In the genomic region with DNA sequence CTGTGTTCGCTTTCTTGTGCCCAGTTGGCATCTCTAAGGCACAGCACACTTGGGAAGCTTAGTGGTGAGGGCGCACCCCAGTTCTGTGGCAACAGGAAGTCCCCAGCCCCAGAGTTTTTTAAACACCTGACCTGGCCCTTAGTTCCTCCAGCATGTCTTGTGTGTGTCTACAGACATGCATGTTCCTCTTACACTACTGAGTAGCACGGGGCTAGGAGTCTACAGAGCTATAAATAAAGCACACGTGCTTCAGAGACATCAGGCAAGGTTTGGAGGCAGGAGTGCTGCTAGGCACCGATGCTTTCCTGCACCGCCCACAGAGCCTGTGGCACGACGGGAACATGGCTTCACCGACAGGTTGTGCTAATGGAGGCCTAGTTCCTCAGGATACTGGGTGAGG, we compare ENCODE assay signal across 15 mouse cellular contexts. TPM values are rescaled to one million over a fixed set of nuclear protein-coding genes. Genes with fewer than 3 reads are reported as not detected.
A peak's percentile ranks its signal among the peaks of the same experiment; 100 is the strongest.
DNase-seq lines count a peak whose midpoint lies in the region; ATAC-seq and TF ChIP-seq lines count a peak whose summit lies in the region.
"Had no signal": no experiment of that assay in that cellular context is flagged by ENCODE, and none has a peak within 500 bp of the region (broad histone marks: within the 10 kb centered on the region; RNA-seq: fewer than 3 reads in every experiment).

No protein-coding gene starts in this region.

- no peak overlapping the region for H3K27ac ChIP-seq in heart, postnatal 0 days (ENCODE audit: low read depth)
- no peak overlapping the region for H3K27ac ChIP-seq in heart, embryonic 11.5 days (ENCODE audit: low read depth, low read length)
- no peak overlapping the region for H3K27ac ChIP-seq in lung, postnatal 0 days (ENCODE audit: low read length)
- H3K27ac ChIP-seq: forebrain, embryonic 12.5 days; hindbrain, embryonic 14.5 days; limb, embryonic 15.5 days; midbrain, embryonic 13.5 days had no signal

- 0 out of 2 replicates have a peak, but pooled peaks have one; percentile 49 for ATAC-seq in heart, postnatal 0 days (ENCODE audit: insufficient read depth, low read depth)
- no peak for ATAC-seq in heart, embryonic 11.5 days (replicated peaks; ENCODE audit: insufficient number of reproducible peaks, low FRiP score, low TSS enrichment)
- ATAC-seq in lung, postnatal 0 days: peak; percentile 22; the same call in 1 of the 2 replicates
- ATAC-seq: midbrain, embryonic 13.5 days had no signal

- H3K27me3 ChIP-seq in heart, postnatal 0 days (ENCODE audit: control insufficient read depth, insufficient read depth, low read length): no peaks in the 10 kb centered on the region
- no peaks in the 10 kb centered on the region for H3K27me3 ChIP-seq in heart, embryonic 11.5 days (ENCODE audit: control insufficient read depth, insufficient read depth, low read length)
- H3K27me3 ChIP-seq in lung, postnatal 0 days (replicated peaks; ENCODE audit: insufficient read depth, low read length): no peaks in the 10 kb centered on the region
- H3K27me3 ChIP-seq: forebrain, embryonic 12.5 days; limb, embryonic 15.5 days; midbrain, embryonic 13.5 days had no signal

- H3K9me3 ChIP-seq in heart, postnatal 0 days (replicated peaks; ENCODE audit: control insufficient read depth, low read length): no peaks in the 10 kb centered on the region
- H3K9me3 ChIP-seq in heart, embryonic 11.5 days (replicated peaks; ENCODE audit: control insufficient read depth, low read length): no peaks in the 10 kb centered on the region
- H3K9me3 ChIP-seq in lung, postnatal 0 days (ENCODE audit: low read length): no peaks in the 10 kb centered on the region
- H3K9me3 ChIP-seq: forebrain, embryonic 12.5 days; limb, embryonic 15.5 days; midbrain, embryonic 13.5 days had no signal

- WGBS in heart, postnatal 0 days: 61% methylated on average over 9 of the region's 9 CpGs
- WGBS in heart, embryonic 11.5 days (ENCODE audit: insufficient replicate concordance): 73% methylated on average over 9 of the region's 9 CpGs
- 82% methylated on average over 9 of the region's 9 CpGs for WGBS in lung, postnatal 0 days

- H3K4me1 ChIP-seq in heart, postnatal 0 days (ENCODE audit: control insufficient read depth, insufficient read depth): peaks cover 15% of the 10 kb centered on the region; the same call in 1 of the 2 replicates
- H3K4me1 ChIP-seq in heart, embryonic 11.5 days (ENCODE audit: control insufficient read depth, insufficient read depth, low read length): peaks cover 14% of the 10 kb centered on the region
- no peaks in the 10 kb centered on the region for H3K4me1 ChIP-seq in lung, postnatal 0 days (ENCODE audit: insufficient read depth, low read depth, low read length)

- H3K4me3 ChIP-seq in heart, postnatal 0 days (ENCODE audit: low read depth, low read length): no peak overlapping the region
- no peak overlapping the region for H3K4me3 ChIP-seq in heart, embryonic 11.5 days (ENCODE audit: low read depth, low read length)
- H3K4me3 ChIP-seq in lung, postnatal 0 days (ENCODE audit: low read depth, low read length): no peak overlapping the region
- H3K4me3 ChIP-seq: forebrain, embryonic 12.5 days; limb, embryonic 15.5 days; midbrain, embryonic 13.5 days had no signal

- H3K9ac ChIP-seq in heart, postnatal 0 days (replicated peaks; ENCODE audit: low read depth, low read length): no peak overlapping the region
- H3K9ac ChIP-seq in heart, embryonic 11.5 days (ENCODE audit: low read depth, low read length): no peak overlapping the region
- no peak overlapping the region for H3K9ac ChIP-seq in lung, postnatal 0 days (replicated peaks; ENCODE audit: low read depth)
- H3K9ac ChIP-seq: forebrain, embryonic 12.5 days; hindbrain, embryonic 14.5 days; limb, embryonic 15.5 days; midbrain, embryonic 13.5 days had no signal

- no peak for TF ChIP-seq EP300 in heart, postnatal 0 days (IDR thresholded peaks at IDR 0.05; ENCODE audit: low read depth)
- no peak for TF ChIP-seq EP300 in lung, postnatal 0 days (IDR thresholded peaks at IDR 0.05)

- no peak for TF ChIP-seq CTCF in heart, postnatal 0 days (IDR thresholded peaks at IDR 0.05; ENCODE audit: low read depth)
- TF ChIP-seq CTCF in lung, postnatal 0 days (IDR thresholded peaks at IDR 0.05): no peak

- H3K36me3 ChIP-seq in heart, postnatal 0 days (replicated peaks; ENCODE audit: control insufficient read depth, insufficient read depth, low read length): peaks cover 49% of the 10 kb centered on the region
- peaks cover 15% of the 10 kb centered on the region for H3K36me3 ChIP-seq in heart, embryonic 11.5 days (ENCODE audit: control insufficient read depth, insufficient read depth, low read length)
- peaks cover 23% of the 10 kb centered on the region for H3K36me3 ChIP-seq in lung, postnatal 0 days (ENCODE audit: insufficient read depth, low read length)

- DNase-seq in heart, postnatal 0 days (ENCODE audit: low spot score): no peak
- no peak for DNase-seq in lung, postnatal 0 days (ENCODE audit: low spot score)
- no peak for DNase-seq in lung, postnatal 10 days
- DNase-seq in brain, adult 2 months (ENCODE audit: low read depth, low spot score): peak; percentile 64
- DNase-seq in right cerebral cortex, postnatal 14 days: peak; percentile 12
- no peak for DNase-seq in retina, embryonic 14.5 days (ENCODE audit: low spot score)
- DNase-seq: cerebellum, adult 18-20 months; kidney, adult 11 months; kidney, postnatal 25 days; thymus, postnatal 36 days had no signal

- H3K4me2 ChIP-seq in heart, postnatal 0 days (ENCODE audit: low read depth, low read length): no peak overlapping the region
- no peak overlapping the region for H3K4me2 ChIP-seq in heart, embryonic 11.5 days
- no peak overlapping the region for H3K4me2 ChIP-seq in lung, postnatal 0 days (replicated peaks; ENCODE audit: low read depth, low read length)
- H3K4me2 ChIP-seq: forebrain, embryonic 12.5 days; hindbrain, embryonic 14.5 days; limb, embryonic 15.5 days; midbrain, embryonic 13.5 days had no signal

RNA-seq across cellular contexts. Expression of a gene that starts 10.1 kb away (rescaled TPM):
- not detected in 2 replicates for total RNA-seq in heart, postnatal 0 days (2014; rRNA removed; ENCODE audit: low replicate concordance)
- 0.27 TPM in 1 of 2 replicates, not detected in the other for polyA plus RNA-seq in heart, postnatal 0 days (2015; fragmentation: Nextera tagmentation; extraction: Ambion mirVana)
- polyA plus RNA-seq in heart, embryonic 11.5 days (2014; fragmentation: Nextera tagmentation; extraction: Ambion mirVana): 0.14 and 0.20 TPM in 2 replicates
- polyA plus RNA-seq in lung, postnatal 0 days (2015; fragmentation: Nextera tagmentation; extraction: Ambion mirVana): 6.9 and 10.9 TPM in 2 replicates

RNA-seq across cellular contexts. Expression of a gene that starts 11.1 kb away (rescaled TPM):
- total RNA-seq in heart, postnatal 0 days (2014; rRNA removed; ENCODE audit: low replicate concordance): 15.9 and 29.2 TPM in 2 replicates
- 9.9 and 10.5 TPM in 2 replicates for polyA plus RNA-seq in heart, postnatal 0 days (2015; fragmentation: Nextera tagmentation; extraction: Ambion mirVana)
- polyA plus RNA-seq in heart, embryonic 11.5 days (2014; fragmentation: Nextera tagmentation; extraction: Ambion mirVana): 20.6 and 20.8 TPM in 2 replicates
- 17.4 and 18.0 TPM in 2 replicates for polyA plus RNA-seq in lung, postnatal 0 days (2015; fragmentation: Nextera tagmentation; extraction: Ambion mirVana)

RNA-seq across cellular contexts. Expression of a gene that starts 29.5 kb away (rescaled TPM):
- 11.0 and 28.9 TPM in 2 replicates for total RNA-seq in heart, postnatal 0 days (2014; rRNA removed; ENCODE audit: low replicate concordance)
- 28.9 and 33.2 TPM in 2 replicates for polyA plus RNA-seq in heart, postnatal 0 days (2015; fragmentation: Nextera tagmentation; extraction: Ambion mirVana)
- polyA plus RNA-seq in heart, embryonic 11.5 days (2014; fragmentation: Nextera tagmentation; extraction: Ambion mirVana): 53.4 and 55.4 TPM in 2 replicates
- 29.7 and 32.1 TPM in 2 replicates for polyA plus RNA-seq in lung, postnatal 0 days (2015; fragmentation: Nextera tagmentation; extraction: Ambion mirVana)

RNA-seq across cellular contexts. Expression of a gene that starts 39.0 kb away (rescaled TPM):
- total RNA-seq in heart, postnatal 0 days (2014; rRNA removed; ENCODE audit: low replicate concordance): 15.5 and 21.1 TPM in 2 replicates
- 44.2 and 47.4 TPM in 2 replicates for polyA plus RNA-seq in heart, postnatal 0 days (2015; fragmentation: Nextera tagmentation; extraction: Ambion mirVana)
- polyA plus RNA-seq in heart, embryonic 11.5 days (2014; fragmentation: Nextera tagmentation; extraction: Ambion mirVana): 61.9 and 65.9 TPM in 2 replicates
- polyA plus RNA-seq in lung, postnatal 0 days (2015; fragmentation: Nextera tagmentation; extraction: Ambion mirVana): 42.3 and 47.3 TPM in 2 replicates

Comparison
In these comparisons a context has a peak if more than half of its experiments do, and no peak if none do; other contexts are left out.
1. DNase-seq: peak in brain, adult 2 months (single experiment) and right cerebral cortex, postnatal 14 days (single experiment); none in heart, postnatal 0 days (single experiment), lung, postnatal 0 days (single experiment), lung, postnatal 10 days (single experiment) and retina, embryonic 14.5 days (single experiment).